Mouse (Mus musculus) fat pad, adult 2 months (tissue): ENCODE results near the gene Aff2.

Experiments used
- DNase-seq: peaks from one replicate; pipeline ENCODE4 v3.0.0-alpha.2; 2011; ENCODE audit warnings: low read depth, low spot score; ENCODE audit errors: extremely low read depth

Gene Aff2

DNA sequence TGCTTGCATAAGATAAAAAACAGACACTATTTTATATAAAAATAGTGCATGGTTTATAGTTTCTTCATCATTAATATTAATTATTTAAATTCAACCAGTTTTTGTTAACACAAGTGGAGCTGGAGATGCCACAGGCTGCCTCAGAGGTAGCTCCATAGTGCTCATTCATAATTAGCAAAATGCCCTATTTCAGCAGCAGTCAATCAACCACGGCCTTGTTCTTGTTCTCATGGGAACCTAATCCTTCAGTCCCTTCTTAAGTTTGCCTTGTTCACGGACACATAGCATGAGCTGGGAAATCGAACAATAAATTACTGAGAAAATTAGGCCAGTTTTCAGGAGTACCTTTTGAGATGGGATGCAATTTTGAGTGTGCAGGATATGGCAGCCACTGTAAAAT lies 378.9 kb downstream of the Aff2 start:
- no peak for DNase-seq

DNA sequence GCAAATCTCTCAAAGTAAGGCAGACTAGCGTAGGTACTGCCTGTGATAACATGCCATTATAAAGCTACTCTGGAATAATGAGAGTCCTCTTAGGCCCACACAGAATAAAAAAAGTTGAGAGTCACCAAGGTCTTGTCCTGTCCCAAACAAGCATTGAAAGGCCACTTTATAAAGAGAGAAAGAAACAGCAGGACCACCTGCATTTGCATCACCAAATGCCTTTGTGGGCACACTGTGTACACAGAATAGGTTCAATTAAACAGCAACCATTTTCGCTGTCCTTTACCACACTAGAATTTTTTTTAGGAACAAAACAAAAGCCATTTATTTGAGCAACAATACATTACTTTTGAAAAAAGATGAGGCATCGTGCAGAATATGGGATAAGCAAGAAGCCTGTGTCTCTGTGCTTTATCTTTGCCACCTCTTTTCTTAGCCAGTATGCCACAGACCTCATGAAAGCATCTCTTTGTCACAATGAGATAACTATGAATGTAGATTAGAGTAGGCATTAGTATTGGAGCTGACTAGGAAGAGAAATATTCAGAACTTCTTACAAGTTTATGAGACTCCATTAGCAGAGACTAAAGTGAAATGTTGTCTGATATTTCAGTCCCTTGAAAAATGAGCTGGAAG lies 385.0 kb downstream of the Aff2 start:
- DNase-seq, result no peak

DNA sequence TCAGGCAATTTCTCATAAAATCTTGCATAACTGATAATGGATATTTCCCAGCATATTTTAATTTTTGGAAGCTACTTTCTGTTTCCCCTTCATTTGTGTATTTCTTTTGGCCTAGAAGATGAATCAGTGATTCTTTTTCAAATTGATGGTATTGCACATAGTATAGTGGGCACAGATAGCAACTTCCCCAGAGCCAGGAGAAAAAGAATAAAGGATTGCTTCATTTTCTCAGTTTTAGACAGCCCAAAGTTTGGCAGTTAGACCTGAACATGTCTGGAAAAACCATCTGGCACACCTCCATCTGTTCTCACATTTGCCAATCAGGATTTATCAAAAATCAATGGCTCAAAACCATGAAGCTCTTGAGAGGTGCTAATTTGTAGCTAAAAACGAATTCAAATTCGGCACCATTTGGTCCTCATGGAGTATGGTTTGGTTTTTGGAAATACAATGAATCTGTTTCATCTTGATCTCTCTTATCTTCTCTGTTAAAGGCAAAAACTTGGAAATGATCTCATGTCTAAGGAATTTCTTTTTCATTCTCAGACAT lies 441.9 kb downstream of the Aff2 start:
- DNase-seq, result no peak

DNA sequence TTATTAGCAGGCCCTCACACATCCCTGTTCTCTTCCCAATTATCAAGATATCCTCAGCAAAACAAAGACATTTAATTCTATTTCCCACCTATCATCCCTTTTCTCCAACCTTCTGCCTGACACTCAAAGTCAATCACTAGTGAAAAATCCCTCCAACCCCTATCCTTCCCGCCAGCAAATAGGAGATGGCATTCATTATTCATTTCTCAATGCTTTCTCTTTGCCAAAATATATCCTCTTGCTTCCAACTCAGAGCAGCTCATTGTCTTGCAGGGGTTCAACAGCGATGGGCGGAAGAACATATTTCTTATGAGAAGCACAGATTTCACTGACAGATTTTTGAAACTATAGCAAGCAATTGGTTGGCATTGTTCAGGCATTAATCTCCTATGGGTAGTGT lies 442.4 kb downstream of the Aff2 start:
- DNase-seq, result no peak

DNA sequence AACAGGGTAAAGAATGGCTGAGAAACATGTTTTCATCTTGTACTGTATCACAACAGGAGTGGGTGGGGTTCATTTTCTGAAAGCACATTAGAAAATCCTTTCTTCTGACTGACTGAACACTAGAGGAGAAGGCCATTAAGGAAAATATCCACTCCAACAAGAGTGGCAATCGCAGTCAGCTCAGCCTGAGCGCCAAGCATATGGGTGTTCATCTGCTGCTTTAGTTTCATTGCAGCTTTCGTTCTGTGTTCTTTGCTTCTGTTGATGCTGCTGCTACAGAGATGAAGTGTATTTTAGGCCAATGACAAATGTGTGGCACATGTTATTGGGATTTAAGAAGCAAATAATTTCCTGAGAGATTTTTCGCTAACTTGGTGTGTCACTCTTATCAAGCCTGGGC lies 451.7 kb downstream of the Aff2 start:
- no peak for DNase-seq

DNA sequence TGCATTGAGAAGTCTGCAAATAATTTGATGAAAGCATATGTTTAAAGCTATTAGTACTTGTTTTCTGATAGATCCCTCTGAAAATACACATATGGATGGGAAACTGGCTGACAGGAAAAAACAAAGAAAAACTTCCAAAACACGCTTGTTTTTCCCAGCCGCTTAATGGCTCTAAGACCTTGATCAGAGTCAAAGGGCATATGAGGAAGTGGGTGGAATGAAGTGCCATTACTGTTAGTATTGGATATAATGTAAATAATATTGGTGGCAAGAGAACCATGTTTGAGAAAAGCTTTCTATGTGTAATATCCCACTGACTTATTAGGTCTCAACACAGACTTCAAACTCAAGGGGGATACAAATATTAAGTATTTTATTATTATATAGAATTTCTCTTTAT lies 455.0 kb downstream of the Aff2 start:
- no peak for DNase-seq

DNA sequence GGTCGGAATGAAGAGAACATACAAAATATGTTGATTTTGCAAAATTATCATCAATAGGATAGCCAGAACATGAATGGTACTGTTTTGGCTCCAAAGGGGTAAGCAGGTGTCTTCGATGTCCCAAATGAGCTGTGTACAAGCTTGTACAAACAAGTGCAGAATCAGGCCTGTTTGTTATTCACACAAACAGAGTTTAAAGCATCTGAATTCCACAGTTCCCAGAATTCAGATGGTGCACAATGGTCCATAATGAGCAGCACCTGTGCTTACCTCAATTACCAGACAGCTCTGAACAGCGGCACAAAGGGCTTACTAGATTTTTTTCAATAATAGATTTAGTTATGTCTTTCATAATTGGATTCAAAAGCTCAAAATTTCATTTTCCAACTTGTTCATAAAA lies 457.6 kb downstream of the Aff2 start:
- DNase-seq, result no peak

DNA sequence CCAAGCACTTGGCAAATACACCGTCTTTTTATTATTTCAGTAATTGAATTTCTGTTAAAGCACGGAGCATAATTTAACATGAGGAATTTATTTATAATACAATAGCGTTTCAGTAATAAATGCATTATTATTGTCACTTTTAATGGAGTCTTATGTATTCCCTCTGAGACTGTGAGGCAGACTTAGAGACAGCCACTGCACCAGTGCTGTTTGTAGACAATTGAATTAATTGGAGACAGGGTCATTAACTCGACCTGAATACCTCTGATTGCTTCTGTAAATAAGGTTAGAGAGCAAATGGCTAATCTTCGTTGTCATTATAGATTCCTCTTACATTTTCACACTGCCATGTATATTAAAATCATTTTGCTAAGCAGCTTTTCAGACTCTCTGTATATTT lies 458.1 kb downstream of the Aff2 start:
- no peak for DNase-seq

DNA sequence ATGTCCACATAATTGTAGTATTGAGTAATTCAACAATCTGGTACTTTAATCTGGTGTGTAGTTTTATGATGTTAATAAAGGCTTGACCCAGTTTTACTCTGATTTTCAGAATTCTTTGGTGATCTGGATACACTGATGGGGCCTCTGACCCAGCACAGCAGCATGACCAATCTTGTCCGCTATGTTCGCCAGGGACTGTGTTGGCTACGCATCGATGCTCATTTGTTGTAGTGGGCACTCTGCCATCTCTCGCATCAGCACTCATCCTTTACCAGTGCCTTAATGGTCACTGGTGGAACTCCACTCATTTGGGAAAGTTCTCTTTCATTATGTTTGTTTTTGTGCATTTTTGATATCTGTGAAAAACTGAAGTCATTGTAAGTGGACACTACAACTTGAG lies 507.5 kb downstream of the Aff2 start:
- DNase-seq, result no peak

DNA sequence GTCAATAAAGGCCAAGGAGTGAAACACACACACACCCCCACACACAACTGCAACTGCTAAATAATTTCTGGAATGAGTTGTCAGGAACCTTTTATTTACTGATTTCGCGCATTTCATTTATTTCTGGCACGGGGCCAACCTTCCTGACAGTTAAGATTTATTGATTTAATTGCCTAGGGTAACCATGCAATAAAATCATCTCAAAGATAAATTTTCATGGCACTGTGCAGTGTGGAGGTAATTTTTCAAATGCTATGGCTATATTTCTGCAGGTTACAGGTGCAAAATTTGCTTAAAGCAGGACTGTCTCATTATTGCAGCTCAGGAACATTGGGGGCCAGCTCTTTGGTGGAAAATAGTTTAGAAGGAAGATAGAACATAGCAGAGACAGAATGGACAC lies 531.6 kb downstream of the Aff2 start:
- no peak for DNase-seq
